11 mouse cellular contexts compared by ENCODE assay signal in genomic region chr3:86040286-86041201, GRCm38 (mm10). TPM values are rescaled to one million over a fixed set of nuclear protein-coding genes. Genes with fewer than 3 reads are reported as not detected.
DNase-seq lines count a peak whose midpoint lies in the region; ATAC-seq lines count a peak whose summit lies in the region.
"Had no signal": no experiment of that assay in that cellular context is flagged by ENCODE, and none has a peak within 500 bp of the region (broad histone marks: within the 10 kb centered on the region; RNA-seq: fewer than 3 reads in every experiment).

No protein-coding gene starts in this region.

- DNase-seq in kidney, adult 8-10 months = no peak
- DNase-seq in heart, postnatal 25 days (ENCODE audit: low spot score) = peak; percentile 32
- peak; percentile 51 for DNase-seq in lung, postnatal 25 days (ENCODE audit: low spot score)
- DNase-seq in midbrain, embryonic 14.5 days = no peak
- no peak for DNase-seq in thymus, adult 18-20 months
- no peak for DNase-seq in spleen, postnatal 10 days (ENCODE audit: low spot score in 2 of 2)

- H3K27ac ChIP-seq in kidney, embryonic 14.5 days (ENCODE audit: low read depth, low read length) = peak overlapping the region; percentile 26; the same call in 1 of the 2 replicates
- H3K27ac ChIP-seq in embryonic facial prominence, embryonic 13.5 days = peak overlapping the region; percentile 79; the same call in 1 of the 2 replicates
- H3K27ac ChIP-seq in midbrain, embryonic 14.5 days (replicated peaks; ENCODE audit: low read depth, low read length) = no peak overlapping the region
- H3K27ac ChIP-seq: neural tube, embryonic 12.5 days had no signal

- 0 out of 2 replicates have a peak, but pooled peaks cover 3% of the 10 kb centered on the region for H3K9me3 ChIP-seq in kidney, embryonic 14.5 days (ENCODE audit: control insufficient read depth, low read length)
- no peaks in the 10 kb centered on the region for H3K9me3 ChIP-seq in embryonic facial prominence, embryonic 13.5 days
- H3K9me3 ChIP-seq in midbrain, embryonic 14.5 days (ENCODE audit: control insufficient read depth, low read length) = no peaks in the 10 kb centered on the region
- H3K9me3 ChIP-seq: neural tube, embryonic 12.5 days had no signal

- H3K36me3 ChIP-seq in kidney, embryonic 14.5 days (ENCODE audit: control insufficient read depth, insufficient read depth, low read length) = peaks cover 4% of the 10 kb centered on the region; the same call in 1 of the 2 replicates
- H3K36me3 ChIP-seq in embryonic facial prominence, embryonic 13.5 days = peaks cover 10% of the 10 kb centered on the region
- no peaks in the 10 kb centered on the region for H3K36me3 ChIP-seq in midbrain, embryonic 14.5 days (ENCODE audit: control insufficient read depth, insufficient read depth, low read length)
- H3K36me3 ChIP-seq: neural tube, embryonic 12.5 days had no signal

- no peak overlapping the region; the same call in 1 of the 2 replicates for H3K4me3 ChIP-seq in kidney, embryonic 14.5 days (ENCODE audit: low read length)
- no peak overlapping the region for H3K4me3 ChIP-seq in embryonic facial prominence, embryonic 13.5 days
- no peak overlapping the region for H3K4me3 ChIP-seq in midbrain, embryonic 14.5 days (replicated peaks; ENCODE audit: low read depth, low read length)
- H3K4me3 ChIP-seq: neural tube, embryonic 12.5 days had no signal

- intact Hi-C loops in heart, postnatal 25 days (cut with DNase I) = no loop called here

- no peak for ATAC-seq in kidney, embryonic 14.5 days (ENCODE audit: low FRiP score, low TSS enrichment)
- no peak for ATAC-seq in embryonic facial prominence, embryonic 13.5 days (ENCODE audit: insufficient number of reproducible peaks, insufficient read depth, low FRiP score, low TSS enrichment, low read depth)
- ATAC-seq in midbrain, embryonic 14.5 days (ENCODE audit: low FRiP score, low TSS enrichment) = no peak

- H3K27me3 ChIP-seq in kidney, embryonic 14.5 days (ENCODE audit: control insufficient read depth, insufficient read depth, low read length) = no peaks in the 10 kb centered on the region
- H3K27me3 ChIP-seq in embryonic facial prominence, embryonic 13.5 days = no peaks in the 10 kb centered on the region
- H3K27me3 ChIP-seq in midbrain, embryonic 14.5 days (ENCODE audit: control insufficient read depth, insufficient read depth, low read length) = no peaks in the 10 kb centered on the region
- H3K27me3 ChIP-seq: neural tube, embryonic 12.5 days had no signal

- no peak overlapping the region for H3K4me2 ChIP-seq in kidney, embryonic 14.5 days (replicated peaks; ENCODE audit: low read depth, low read length)
- peak overlapping the region; percentile 26; the same call in 1 of the 2 replicates for H3K4me2 ChIP-seq in embryonic facial prominence, embryonic 13.5 days
- H3K4me2 ChIP-seq in midbrain, embryonic 14.5 days (ENCODE audit: low read length) = no peak overlapping the region
- H3K4me2 ChIP-seq: neural tube, embryonic 12.5 days had no signal

- WGBS in kidney, embryonic 14.5 days = 60% methylated on average over 14 of the region's 14 CpGs
- WGBS in embryonic facial prominence, embryonic 13.5 days = 61% methylated on average over 14 of the region's 14 CpGs
- 73% methylated on average over 14 of the region's 14 CpGs for WGBS in midbrain, embryonic 14.5 days

- H3K4me1 ChIP-seq in kidney, embryonic 14.5 days (ENCODE audit: control insufficient read depth, insufficient read depth, low read length) = 0 out of 2 replicates have a peak, but pooled peaks cover 4% of the 10 kb centered on the region
- H3K4me1 ChIP-seq in embryonic facial prominence, embryonic 13.5 days = peaks cover 29% of the 10 kb centered on the region
- H3K4me1 ChIP-seq in midbrain, embryonic 14.5 days (ENCODE audit: control insufficient read depth, insufficient read depth, low read length) = 0 out of 2 replicates have a peak, but pooled peaks cover 3% of the 10 kb centered on the region
- H3K4me1 ChIP-seq: neural tube, embryonic 12.5 days had no signal

- H3K9ac ChIP-seq in kidney, embryonic 14.5 days (ENCODE audit: low read depth, low read length) = no peak overlapping the region
- H3K9ac ChIP-seq in embryonic facial prominence, embryonic 13.5 days = no peak overlapping the region
- no peak overlapping the region for H3K9ac ChIP-seq in midbrain, embryonic 14.5 days (replicated peaks; ENCODE audit: low read length)
- H3K9ac ChIP-seq: neural tube, embryonic 12.5 days had no signal

RNA-seq across cellular contexts. Expression of gene Prss48, which starts 38.3 kb away (rescaled TPM):
- polyA plus RNA-seq in kidney, embryonic 14.5 days (2014; fragmentation: Nextera tagmentation; extraction: Ambion mirVana) = 0.21 TPM in 1 of 2 replicates, not detected in the other
- polyA plus RNA-seq in embryonic facial prominence, embryonic 13.5 days (2015; fragmentation: Nextera tagmentation; extraction: Ambion mirVana) = 0.22 and 0.29 TPM in 2 replicates
- total RNA-seq in heart, postnatal 25 days (2021) = not detected
- not detected in 2 replicates for polyA plus RNA-seq in midbrain, embryonic 14.5 days (2014; fragmentation: Nextera tagmentation; extraction: Ambion mirVana)
- total RNA-seq: common myeloid progenitor, adult 5-6 weeks; left cerebral cortex, postnatal 25 days had no signal
- polyA plus RNA-seq: neural tube, embryonic 12.5 days had no signal

Comparison
In these comparisons a context has a peak if more than half of its experiments do, and no peak if none do; other contexts are left out.
1. DNase-seq: peak in heart, postnatal 25 days (single experiment) and lung, postnatal 25 days (single experiment); none in kidney, adult 8-10 months (0 of 2), midbrain, embryonic 14.5 days (single experiment), thymus, adult 18-20 months (0 of 2) and spleen, postnatal 10 days (0 of 2).